In the genomic region with DNA sequence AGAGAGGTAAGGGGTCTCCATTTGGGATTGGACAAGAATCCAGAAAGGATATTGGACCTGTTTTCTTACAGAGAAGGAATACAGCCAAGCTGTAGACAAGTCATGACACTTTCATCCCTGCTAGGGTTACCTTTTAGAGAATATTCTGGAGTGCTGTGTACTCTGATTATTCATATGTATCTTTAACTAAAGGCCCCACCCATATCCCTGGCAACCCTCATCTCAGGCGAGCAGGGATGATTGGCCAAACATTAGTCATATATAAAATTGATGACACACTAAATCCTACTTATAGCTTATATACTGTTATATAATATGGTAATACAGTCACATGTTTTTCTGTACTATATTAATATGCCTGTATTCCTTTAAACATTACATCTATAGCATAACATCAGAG, we compare ENCODE assay signal across 23 mouse cellular contexts.
DNase-seq lines count a peak whose midpoint lies in the region; ATAC-seq and TF ChIP-seq lines count a peak whose summit lies in the region.
"Had no signal": no experiment of that assay in that cellular context is flagged by ENCODE, and none has a peak within 500 bp of the region (broad histone marks: within the 10 kb centered on the region; RNA-seq: fewer than 3 reads in every experiment).

No protein-coding gene starts in this region.

- no peaks in the 10 kb centered on the region for H3K27me3 ChIP-seq in liver, embryonic 11.5 days (replicated peaks; ENCODE audit: control insufficient read depth, insufficient read depth, low read length)
- no peaks in the 10 kb centered on the region for H3K27me3 ChIP-seq in liver, embryonic 14.5 days (ENCODE audit: control insufficient read depth, insufficient read depth, low read length)
- no peaks in the 10 kb centered on the region for H3K27me3 ChIP-seq in liver, postnatal 0 days (ENCODE audit: insufficient read depth, low read length)
- H3K27me3 ChIP-seq in kidney, embryonic 14.5 days (ENCODE audit: control insufficient read depth, insufficient read depth, low read length) = no peaks in the 10 kb centered on the region
- H3K27me3 ChIP-seq: CH12.LX; forebrain, embryonic 12.5 days; forebrain, embryonic 15.5 days; heart, embryonic 13.5 days; hindbrain, embryonic 12.5 days; hindbrain, embryonic 15.5 days; Patski had no signal

- H3K36me3 ChIP-seq in liver, embryonic 11.5 days (ENCODE audit: control insufficient read depth, insufficient read depth, low read length) = no peaks in the 10 kb centered on the region
- no peaks in the 10 kb centered on the region for H3K36me3 ChIP-seq in liver, embryonic 14.5 days (replicated peaks; ENCODE audit: control insufficient read depth, insufficient read depth, low read depth)
- H3K36me3 ChIP-seq in liver, postnatal 0 days (replicated peaks; ENCODE audit: insufficient read depth, low read length) = no peaks in the 10 kb centered on the region
- no peaks in the 10 kb centered on the region for H3K36me3 ChIP-seq in kidney, embryonic 14.5 days (ENCODE audit: control insufficient read depth, insufficient read depth, low read length)
- H3K36me3 ChIP-seq: forebrain, embryonic 12.5 days; forebrain, embryonic 15.5 days; G1E; heart, embryonic 13.5 days; hindbrain, embryonic 12.5 days; hindbrain, embryonic 15.5 days had no signal

- 67% methylated on average over 1 of the region's 1 CpGs for WGBS in liver, embryonic 11.5 days
- WGBS in liver, embryonic 14.5 days (ENCODE audit: insufficient replicate concordance) = 34% methylated on average over 1 of the region's 1 CpGs
- 57% methylated on average over 1 of the region's 1 CpGs for WGBS in liver, postnatal 0 days (ENCODE audit: insufficient replicate concordance)
- WGBS in kidney, embryonic 14.5 days = 88% methylated on average over 1 of the region's 1 CpGs

- no peaks in the 10 kb centered on the region for H3K9me3 ChIP-seq in liver, embryonic 11.5 days (ENCODE audit: control insufficient read depth, low read length)
- peaks cover 3% of the 10 kb centered on the region for H3K9me3 ChIP-seq in liver, embryonic 14.5 days (ENCODE audit: control insufficient read depth, low read length)
- H3K9me3 ChIP-seq in liver, postnatal 0 days (ENCODE audit: low read length) = no peaks in the 10 kb centered on the region
- H3K9me3 ChIP-seq in kidney, embryonic 14.5 days (ENCODE audit: control insufficient read depth, low read length) = no peaks in the 10 kb centered on the region
- H3K9me3 ChIP-seq: forebrain, embryonic 12.5 days; forebrain, embryonic 15.5 days; heart, embryonic 13.5 days; hindbrain, embryonic 12.5 days; hindbrain, embryonic 15.5 days had no signal

- H3K9ac ChIP-seq in liver, embryonic 11.5 days (ENCODE audit: low read depth, low read length) = no peak overlapping the region
- H3K9ac ChIP-seq in liver, embryonic 14.5 days (replicated peaks) = peak overlapping the region; percentile 40; the same call in 1 of the 2 replicates
- H3K9ac ChIP-seq in liver, postnatal 0 days (replicated peaks) = no peak overlapping the region
- H3K9ac ChIP-seq in kidney, embryonic 14.5 days (ENCODE audit: low read depth, low read length) = no peak overlapping the region
- H3K9ac ChIP-seq: forebrain, embryonic 12.5 days; forebrain, embryonic 15.5 days; heart, embryonic 13.5 days; hindbrain, embryonic 12.5 days; hindbrain, embryonic 15.5 days had no signal

- TF ChIP-seq CTCF in liver, embryonic 14.5 days (IDR thresholded peaks at IDR 0.05; ENCODE audit: low read depth) = no peak
- no peak for TF ChIP-seq CTCF in liver, postnatal 0 days (IDR thresholded peaks at IDR 0.05; ENCODE audit: low read depth)

- no peak overlapping the region for H3K4me3 ChIP-seq in liver, embryonic 11.5 days (ENCODE audit: low read depth, low read length)
- H3K4me3 ChIP-seq in liver, embryonic 14.5 days (ENCODE audit: insufficient read depth in 1 of 2, low read depth in 2 of 2, low read length in 2 of 2) = no peak overlapping the region
- no peak overlapping the region for H3K4me3 ChIP-seq in liver, postnatal 0 days (ENCODE audit: low read depth, low read length)
- H3K4me3 ChIP-seq in kidney, embryonic 14.5 days (ENCODE audit: low read length) = no peak overlapping the region
- H3K4me3 ChIP-seq: forebrain, embryonic 12.5 days; forebrain, embryonic 15.5 days; heart, embryonic 13.5 days; hindbrain, embryonic 12.5 days; hindbrain, embryonic 15.5 days had no signal

- peak; percentile 74 for DNase-seq in liver
- DNase-seq in liver, embryonic 11.5 days (ENCODE audit: low spot score) = no peak
- DNase-seq in liver, embryonic 14.5 days (ENCODE audit: low read depth in 3 of 3, low spot score in 3 of 3) = no peak
- DNase-seq in liver, postnatal 0 days = no peak
- DNase-seq in adrenal gland, adult 8-10 months = no peak
- DNase-seq: adrenal gland, adult 2 months; adrenal gland, postnatal 36 days; B cell, adult 2 months; cerebellum, adult 18-20 months; cerebellum, adult 9-10 months; cerebellum, postnatal 14 days; gastrocnemius, postnatal 25 days; heart, adult 18-20 months had no signal

- H3K27ac ChIP-seq in liver, embryonic 11.5 days (ENCODE audit: low read depth, low read length) = no peak overlapping the region
- H3K27ac ChIP-seq in liver, embryonic 14.5 days = peak overlapping the region; percentile 86
- peak overlapping the region; percentile 64; the same call in 1 of the 2 replicates for H3K27ac ChIP-seq in liver, postnatal 0 days (ENCODE audit: low read depth)
- no peak overlapping the region for H3K27ac ChIP-seq in kidney, embryonic 14.5 days (ENCODE audit: low read depth, low read length)
- H3K27ac ChIP-seq: forebrain, embryonic 12.5 days; forebrain, embryonic 15.5 days; heart, embryonic 13.5 days; hindbrain, embryonic 12.5 days; hindbrain, embryonic 15.5 days had no signal

- H3K4me2 ChIP-seq in liver, embryonic 11.5 days = no peak overlapping the region
- peak overlapping the region; percentile 22; the same call in 1 of the 2 replicates for H3K4me2 ChIP-seq in liver, embryonic 14.5 days (ENCODE audit: low read depth)
- H3K4me2 ChIP-seq in liver, postnatal 0 days (ENCODE audit: low read depth, low read length) = no peak overlapping the region
- H3K4me2 ChIP-seq in kidney, embryonic 14.5 days (replicated peaks; ENCODE audit: low read depth, low read length) = no peak overlapping the region
- H3K4me2 ChIP-seq: forebrain, embryonic 12.5 days; forebrain, embryonic 15.5 days; heart, embryonic 13.5 days; hindbrain, embryonic 12.5 days; hindbrain, embryonic 15.5 days had no signal

- no peak for ATAC-seq in liver, embryonic 11.5 days (replicated peaks; ENCODE audit: low FRiP score)
- ATAC-seq in erythroid progenitor cell, adult 5-6 weeks (replicated peaks; ENCODE audit: low FRiP score, poor library complexity, severe bottlenecking) = peak; percentile 52
- ATAC-seq in liver, embryonic 14.5 days (ENCODE audit: insufficient read depth) = peak; percentile 29; the same call in 1 of the 2 replicates
- ATAC-seq in liver, postnatal 0 days = 0 out of 2 replicates have a peak, but pooled peaks have one; percentile 14
- ATAC-seq in kidney, embryonic 14.5 days (ENCODE audit: low FRiP score, low TSS enrichment) = no peak
- ATAC-seq: forebrain, embryonic 15.5 days; Patski had no signal

- H3K4me1 ChIP-seq in liver, embryonic 11.5 days (replicated peaks; ENCODE audit: control insufficient read depth, insufficient read depth, low read length) = peaks cover 40% of the 10 kb centered on the region
- peaks cover 85 to 88% of the 10 kb centered on the region in 2 experiments for H3K4me1 ChIP-seq in liver, embryonic 14.5 days (replicated peaks; ENCODE audit: control insufficient read depth in 2 of 2, insufficient read depth in 2 of 2, low read length in 1 of 2)
- peaks cover 55% of the 10 kb centered on the region for H3K4me1 ChIP-seq in liver, postnatal 0 days (ENCODE audit: insufficient read depth)
- H3K4me1 ChIP-seq in kidney, embryonic 14.5 days (ENCODE audit: control insufficient read depth, insufficient read depth, low read length) = 0 out of 2 replicates have a peak, but pooled peaks cover 3% of the 10 kb centered on the region

- no peak for TF ChIP-seq EP300 in liver, embryonic 14.5 days (IDR thresholded peaks at IDR 0.05; ENCODE audit: low read depth)
- peak; percentile 53 for TF ChIP-seq EP300 in liver, postnatal 0 days (IDR thresholded peaks at IDR 0.05; ENCODE audit: low read depth)

Comparison
In these comparisons a context has a peak if more than half of its experiments do, and no peak if none do; other contexts are left out.
1. ATAC-seq: peak in erythroid progenitor cell, adult 5-6 weeks (single experiment), liver, embryonic 14.5 days (single experiment) and liver, postnatal 0 days (single experiment); none in liver, embryonic 11.5 days (single experiment) and kidney, embryonic 14.5 days (single experiment).
2. H3K27ac ChIP-seq: peak in liver, embryonic 14.5 days (single experiment) and liver, postnatal 0 days (single experiment); none in liver, embryonic 11.5 days (single experiment) and kidney, embryonic 14.5 days (single experiment).